Mouse (Mus musculus) lung, embryonic 14.5 days (tissue): Measurements from ENCODE around the gene Man2a1. TPM values are rescaled to one million over a fixed set of nuclear protein-coding genes. Genes with fewer than 3 reads are reported as not detected.

Source experiments
- ATAC-seq: fragments of 200-750 bp; cut with Nextera tagmentation; 2 replicates; pipeline ENCODE4 v1.8.0; 2017; ENCODE audit warnings: mild to moderate bottlenecking, moderate TSS enrichment, moderate library complexity; ENCODE audit not compliant: insufficient read depth
- DNase-seq: peaks from one replicate; pipeline ENCODE4 v3.0.0-alpha.2; 2015
- H3K27ac ChIP-seq: fragments of 300-500 bp; sonication (generic); 2 replicates; pipeline ENCODE4 v1.5.1; 2014; ENCODE audit warnings: low read depth, mild to moderate bottlenecking, moderate library complexity
- H3K27me3 ChIP-seq: fragments of 300-500 bp; sonication (generic); 2 replicates; pipeline ENCODE4 v1.6.1; 2014; ENCODE audit warnings: low read length, control low read depth; ENCODE audit not compliant: insufficient read depth
- H3K36me3 ChIP-seq: fragments of 300-500 bp; sonication (generic); 2 replicates; pipeline ENCODE4 v1.6.1; 2014; ENCODE audit warnings: control low read depth; ENCODE audit not compliant: insufficient read depth
- H3K4me1 ChIP-seq: fragments of 300-500 bp; sonication (generic); 2 replicates; pipeline ENCODE4 v1.6.1; 2014; ENCODE audit warnings: antibody characterized with exemption, control low read depth; ENCODE audit not compliant: insufficient read depth
- H3K4me2 ChIP-seq: fragments of 300-500 bp; sonication (generic); 2 replicates; pipeline ENCODE4 v1.6.1; 2014; ENCODE audit warnings: mild to moderate bottlenecking
- H3K4me3 ChIP-seq: fragments of 300-500 bp; sonication (generic); 2 replicates; pipeline ENCODE4 v1.5.1; 2014; ENCODE audit warnings: low read depth, low read length
- H3K9ac ChIP-seq: fragments of 300-500 bp; sonication (generic); 2 replicates; pipeline ENCODE4 v1.6.1; 2014
- H3K9me3 ChIP-seq: fragments of 300-500 bp; sonication (generic); 2 replicates; pipeline ENCODE4 v1.6.1; 2016; ENCODE audit warnings: low read depth, low read length, control low read depth
- CTCF ChIP-seq: IDR thresholded peaks from 2 replicates; pipeline ENCODE4 v1.5.1; 2016; ENCODE audit warnings: antibody characterized with exemption, low read depth
- WGBS: fragments of 180-500 bp; shearing (Covaris S2); extraction: QIAGEN DNeasy Blood & Tissue Kit; methylation state at CpG from one replicate; pipeline ENCODE4 v1.1.7; 2014; 5-methylcytosine and 5-hydroxymethylcytosine counted together
- polyA plus RNA-seq: library from polyadenylated mRNA; unstranded; fragments of >200 nt; fragmentation: Nextera tagmentation; extraction: Ambion mirVana; gene quantifications from 2 replicates; pipeline ENCODE4 v1.2.1, GENCODE M21; 2014

Man2a1 gene
- polyA plus RNA-seq, 1 experiment from 2014 or later = 9.0 TPM

DNA sequence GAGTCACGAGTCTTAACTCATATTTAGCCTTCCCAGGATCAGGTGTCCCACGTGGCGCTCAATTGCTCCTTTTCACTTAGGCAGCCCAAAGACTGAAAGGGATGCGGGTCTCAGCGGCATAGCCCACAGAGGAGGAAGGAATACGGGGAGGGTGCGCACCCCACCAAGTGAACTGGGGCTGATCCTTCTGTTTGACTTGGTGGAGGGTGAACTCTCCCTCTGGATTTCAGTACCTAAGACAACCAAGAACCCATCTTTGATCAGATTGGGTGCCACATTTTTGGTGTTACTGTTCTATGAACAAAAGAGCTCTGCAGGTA is 202.4 kb downstream of the Man2a1 start:
- no peak overlapping the region for H3K27ac ChIP-seq
- ATAC-seq (peak; percentile 11; the same call in 1 of the 2 replicates), DNase-seq (no peak)
- no peaks in the 10 kb centered on the region for H3K36me3 ChIP-seq
- no peak overlapping the region for H3K4me2 ChIP-seq
- no peaks in the 10 kb centered on the region for H3K9me3 ChIP-seq
- no peak for TF ChIP-seq CTCF
- no peak overlapping the region for H3K9ac ChIP-seq
- no peaks in the 10 kb centered on the region for H3K27me3 ChIP-seq
- H3K4me1 ChIP-seq = no peaks in the 10 kb centered on the region
- H3K4me3 ChIP-seq = no peak overlapping the region
- 64% methylated on average over 7 of the region's 7 CpGs for WGBS

Other genes with a start within 250 kb of the Man2a1 start
- not detected in 2 replicates for gene 4930583I09Rik, start 235.3 kb downstream of the Man2a1 start, polyA plus RNA-seq